14 mouse cellular contexts compared by ENCODE assay signal in the genomic region with DNA sequence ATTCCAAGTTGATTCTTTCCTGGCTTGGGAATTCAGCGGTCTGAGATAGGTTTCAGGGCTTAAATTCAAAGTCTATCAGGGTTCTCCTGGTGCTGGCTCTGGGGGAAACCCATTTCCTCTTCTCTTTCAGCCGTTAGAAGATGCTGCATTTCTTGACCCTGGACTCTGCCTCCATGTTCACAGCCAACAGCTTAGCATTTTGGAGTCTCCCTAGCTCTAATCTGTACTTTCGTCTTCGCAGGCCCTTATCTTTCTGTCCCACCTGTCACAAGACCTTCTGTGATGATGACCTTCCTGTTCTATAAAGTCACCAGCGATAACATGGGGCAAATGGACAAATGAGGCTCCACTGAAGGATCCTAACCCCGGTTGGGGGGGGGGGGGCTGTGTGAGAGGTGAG. TPM values are rescaled to one million over a fixed set of nuclear protein-coding genes. Genes with fewer than 3 reads are reported as not detected.
DNase-seq lines count a peak whose midpoint lies in the region; ATAC-seq and TF ChIP-seq lines count a peak whose summit lies in the region.
"Had no signal": no experiment of that assay in that cellular context is flagged by ENCODE, and none has a peak within 500 bp of the region (broad histone marks: within the 10 kb centered on the region; RNA-seq: fewer than 3 reads in every experiment).

No protein-coding gene starts in this region.

- H3K9ac ChIP-seq in stomach, embryonic 15.5 days, result no peak overlapping the region
- H3K9ac ChIP-seq in stomach, postnatal 0 days (ENCODE audit: low read length), result no peak overlapping the region
- H3K9ac ChIP-seq in liver, postnatal 0 days (replicated peaks), result 0 out of 2 replicates have a peak overlapping the region, but pooled peaks have one; percentile 27
- H3K9ac ChIP-seq in midbrain, embryonic 13.5 days (replicated peaks), result no peak overlapping the region
- H3K9ac ChIP-seq: lung, embryonic 15.5 days had no signal

- H3K4me1 ChIP-seq in stomach, embryonic 15.5 days, result no peaks in the 10 kb centered on the region
- H3K4me1 ChIP-seq in stomach, postnatal 0 days (replicated peaks; ENCODE audit: control insufficient read depth, insufficient read depth), result no peaks in the 10 kb centered on the region
- peaks cover 4% of the 10 kb centered on the region for H3K4me1 ChIP-seq in liver, postnatal 0 days (ENCODE audit: insufficient read depth)
- no peaks in the 10 kb centered on the region for H3K4me1 ChIP-seq in midbrain, embryonic 13.5 days (replicated peaks)
- H3K4me1 ChIP-seq in cerebellum, adult 2 months (ENCODE audit: control insufficient read depth, insufficient read depth, low read length), result no peaks in the 10 kb centered on the region
- H3K4me1 ChIP-seq: lung, embryonic 15.5 days had no signal

- DNase-seq in stomach, postnatal 0 days (ENCODE audit: low spot score), result no peak
- peak; percentile 65 for DNase-seq in liver, postnatal 0 days
- no peak for DNase-seq in cerebellum, adult 2 months
- no peak for DNase-seq in gastrocnemius, adult 8-10 months (ENCODE audit: low spot score in 2 of 2)
- DNase-seq: cerebellum, postnatal 10 days; left cerebral cortex, postnatal 4 days; thymus, postnatal 4 days had no signal

- no peak for TF ChIP-seq EP300 in stomach, postnatal 0 days (optimal IDR thresholded peaks at IDR 0.05)
- peak; percentile 99 for TF ChIP-seq EP300 in liver, postnatal 0 days (IDR thresholded peaks at IDR 0.05; ENCODE audit: low read depth)

- H3K27ac ChIP-seq in stomach, embryonic 15.5 days, result no peak overlapping the region
- no peak overlapping the region for H3K27ac ChIP-seq in stomach, postnatal 0 days (replicated peaks)
- H3K27ac ChIP-seq in liver, postnatal 0 days (ENCODE audit: low read depth), result peak overlapping the region; percentile 62; the same call in 1 of the 2 replicates
- no peak overlapping the region for H3K27ac ChIP-seq in midbrain, embryonic 13.5 days
- H3K27ac ChIP-seq in cerebellum, adult 2 months (ENCODE audit: insufficient read depth, low read length), result no peak overlapping the region
- H3K27ac ChIP-seq: kidney, postnatal 0 days; lung, embryonic 15.5 days had no signal

- no peaks in the 10 kb centered on the region for H3K36me3 ChIP-seq in stomach, embryonic 15.5 days
- no peaks in the 10 kb centered on the region for H3K36me3 ChIP-seq in stomach, postnatal 0 days (ENCODE audit: control insufficient read depth, insufficient read depth, low read length)
- H3K36me3 ChIP-seq in liver, postnatal 0 days (replicated peaks; ENCODE audit: insufficient read depth, low read length), result no peaks in the 10 kb centered on the region
- no peaks in the 10 kb centered on the region for H3K36me3 ChIP-seq in midbrain, embryonic 13.5 days
- H3K36me3 ChIP-seq: lung, embryonic 15.5 days had no signal

- TF ChIP-seq CTCF in stomach, postnatal 0 days (IDR thresholded peaks at IDR 0.05; ENCODE audit: low read depth), result no peak
- TF ChIP-seq CTCF in liver, postnatal 0 days (IDR thresholded peaks at IDR 0.05; ENCODE audit: low read depth), result no peak
- no peak for TF ChIP-seq CTCF in cerebellum, adult 2 months (IDR thresholded peaks at IDR 0.05; ENCODE audit: borderline replicate concordance, insufficient read depth, low read depth, low read length)

- no peaks in the 10 kb centered on the region for H3K9me3 ChIP-seq in stomach, embryonic 15.5 days
- H3K9me3 ChIP-seq in stomach, postnatal 0 days (ENCODE audit: control insufficient read depth, low read length), result no peaks in the 10 kb centered on the region
- H3K9me3 ChIP-seq in liver, postnatal 0 days (ENCODE audit: low read length), result no peaks in the 10 kb centered on the region
- H3K9me3 ChIP-seq in midbrain, embryonic 13.5 days, result no peaks in the 10 kb centered on the region
- H3K9me3 ChIP-seq: lung, embryonic 15.5 days had no signal

- no peak overlapping the region for H3K4me3 ChIP-seq in stomach, embryonic 15.5 days (replicated peaks)
- no peak overlapping the region for H3K4me3 ChIP-seq in stomach, postnatal 0 days (ENCODE audit: low read depth, low read length)
- H3K4me3 ChIP-seq in liver, postnatal 0 days (ENCODE audit: low read depth, low read length), result peak overlapping the region; percentile 43
- H3K4me3 ChIP-seq in midbrain, embryonic 13.5 days (replicated peaks), result no peak overlapping the region
- no peak overlapping the region for H3K4me3 ChIP-seq in cerebellum, adult 2 months (replicated peaks; ENCODE audit: insufficient read depth, low read depth, low read length)
- H3K4me3 ChIP-seq: lung, embryonic 15.5 days; myocyte had no signal

- 67% methylated on average over 6 of the region's 6 CpGs for WGBS in stomach, embryonic 15.5 days
- WGBS in stomach, postnatal 0 days, result 82% methylated on average over 6 of the region's 6 CpGs
- 31% methylated on average over 6 of the region's 6 CpGs for WGBS in liver, postnatal 0 days (ENCODE audit: insufficient replicate concordance)
- WGBS in midbrain, embryonic 13.5 days, result 91% methylated on average over 6 of the region's 6 CpGs
- 87% methylated on average over 6 of the region's 6 CpGs for WGBS in cerebellum, adult 2 months

- peak; percentile 93 for ATAC-seq in stomach, embryonic 15.5 days (ENCODE audit: insufficient read depth, low FRiP score, low read depth)
- no peak for ATAC-seq in stomach, postnatal 0 days (ENCODE audit: low FRiP score, low TSS enrichment)
- ATAC-seq in erythroid progenitor cell, adult 5-6 weeks (replicated peaks; ENCODE audit: low FRiP score, poor library complexity, severe bottlenecking), result peak; percentile 96
- peak; percentile 98 for ATAC-seq in liver, postnatal 0 days
- ATAC-seq in midbrain, embryonic 13.5 days, result no peak

- H3K4me2 ChIP-seq in stomach, embryonic 15.5 days, result no peak overlapping the region
- no peak overlapping the region for H3K4me2 ChIP-seq in stomach, postnatal 0 days (replicated peaks; ENCODE audit: low read depth)
- H3K4me2 ChIP-seq in liver, postnatal 0 days (ENCODE audit: low read depth, low read length), result peak overlapping the region; percentile 34
- H3K4me2 ChIP-seq in midbrain, embryonic 13.5 days (replicated peaks), result no peak overlapping the region
- H3K4me2 ChIP-seq: lung, embryonic 15.5 days; midbrain, embryonic 11.5 days had no signal

- no peak for TF ChIP-seq POLR2A in cerebellum, adult 2 months (IDR thresholded peaks at IDR 0.05; ENCODE audit: borderline replicate concordance, insufficient read depth, low read length)

- no peaks in the 10 kb centered on the region for H3K27me3 ChIP-seq in stomach, embryonic 15.5 days (replicated peaks)
- no peaks in the 10 kb centered on the region for H3K27me3 ChIP-seq in stomach, postnatal 0 days (ENCODE audit: control insufficient read depth, insufficient read depth, low read length)
- no peaks in the 10 kb centered on the region for H3K27me3 ChIP-seq in liver, postnatal 0 days (ENCODE audit: insufficient read depth, low read length)
- no peaks in the 10 kb centered on the region for H3K27me3 ChIP-seq in midbrain, embryonic 13.5 days
- H3K27me3 ChIP-seq in cerebellum, adult 2 months (ENCODE audit: control insufficient read depth, insufficient read depth, low read length), result no peaks in the 10 kb centered on the region
- H3K27me3 ChIP-seq: lung, embryonic 15.5 days had no signal

RNA-seq across cellular contexts. Expression of gene 4930426L09Rik, which starts 13.3 kb away (rescaled TPM):
- 0.23 and 0.61 TPM in 2 replicates for polyA plus RNA-seq in stomach, embryonic 15.5 days (2015; fragmentation: Nextera tagmentation; extraction: Ambion mirVana)
- 0.44 and 0.93 TPM in 2 replicates for polyA plus RNA-seq in stomach, postnatal 0 days (2015; fragmentation: Nextera tagmentation; extraction: Ambion mirVana)
- 0.72 TPM in 1 of 2 replicates, not detected in the other for total RNA-seq in erythroid progenitor cell, adult 5-6 weeks (2015; ENCODE audit: low replicate concordance)
- total RNA-seq in erythroid progenitor cell, adult 5-6 weeks (2017; ENCODE audit: low replicate concordance), result 1.5 and 1.6 TPM in 2 replicates
- 0.21 and 0.24 TPM in 2 replicates for polyA plus RNA-seq in liver, postnatal 0 days (2015; fragmentation: Nextera tagmentation; extraction: Ambion mirVana)
- polyA plus RNA-seq in midbrain, embryonic 13.5 days (2015; fragmentation: Nextera tagmentation; extraction: Ambion mirVana), result 0.32 and 0.58 TPM in 2 replicates
- polyA plus RNA-seq in cerebellum, adult 2 months (2012; rRNA removed), result 0.89 and 0.98 TPM in 2 replicates
- not detected for total RNA-seq in gastrocnemius, adult 8-10 months (2022)

RNA-seq across cellular contexts. Expression of gene Pip4k2a, which starts 13.5 kb away (rescaled TPM):
- polyA plus RNA-seq in stomach, embryonic 15.5 days (2015; fragmentation: Nextera tagmentation; extraction: Ambion mirVana), result 11.8 and 12.4 TPM in 2 replicates
- 4.5 and 4.8 TPM in 2 replicates for polyA plus RNA-seq in stomach, postnatal 0 days (2015; fragmentation: Nextera tagmentation; extraction: Ambion mirVana)
- 101 and 117 TPM in 2 replicates for total RNA-seq in erythroid progenitor cell, adult 5-6 weeks (2015; ENCODE audit: low replicate concordance)
- 61.7 and 82.0 TPM in 2 replicates for total RNA-seq in erythroid progenitor cell, adult 5-6 weeks (2017; ENCODE audit: low replicate concordance)
- 6.7 and 8.0 TPM in 2 replicates for polyA plus RNA-seq in liver, postnatal 0 days (2015; fragmentation: Nextera tagmentation; extraction: Ambion mirVana)
- polyA plus RNA-seq in midbrain, embryonic 13.5 days (2015; fragmentation: Nextera tagmentation; extraction: Ambion mirVana), result 8.0 and 8.3 TPM in 2 replicates
- 67.8 and 78.1 TPM in 2 replicates for polyA plus RNA-seq in cerebellum, adult 2 months (2012; rRNA removed)
- 1 to 10 TPM; 2.1 to 2.7 (median 2.3) TPM for total RNA-seq in gastrocnemius, adult 8-10 months (2022)

Comparison
In these comparisons a context has a peak if more than half of its experiments do, and no peak if none do; other contexts are left out.
1. ATAC-seq: peak in stomach, embryonic 15.5 days (single experiment), erythroid progenitor cell, adult 5-6 weeks (single experiment) and liver, postnatal 0 days (single experiment); none in stomach, postnatal 0 days (single experiment) and midbrain, embryonic 13.5 days (single experiment).